Mouse (Mus musculus): ENCODE measurements around the gene Vdac1.

GRCm38 (mm10) chr11:52379241-52379640 lies 18.6 kb downstream of the Vdac1 start:
- no peak for TF ChIP-seq CTCF (IDR thresholded peaks at IDR 0.05; ENCODE audit: extremely low read depth, insufficient read length, insufficient replicate concordance, low read depth, low read length)
- TF ChIP-seq POLR2A (IDR thresholded peaks at IDR 0.05; ENCODE audit: low read depth, low read length) = no peak
